Mouse (Mus musculus) embryonic facial prominence, embryonic 14.5 days (tissue): ENCODE measurements around the gene Pdzph1. TPM values are rescaled to one million over a fixed set of nuclear protein-coding genes. Genes with fewer than 3 reads are reported as not detected.

Experiments
- ATAC-seq: fragments of 200-750 bp; cut with Nextera tagmentation; 2 replicates; pipeline ENCODE4 v1.8.0; 2017; ENCODE audit warnings: low read depth, moderate number of reproducible peaks, moderate TSS enrichment
- DNase-seq: peaks from one replicate; pipeline ENCODE4 v3.0.0-alpha.2; 2015; ENCODE audit warnings: low spot score
- H3K27ac ChIP-seq: fragments of 300-500 bp; sonication (generic); replicated peaks from 2 replicates; pipeline ENCODE4 v1.5.1; 2014; ENCODE audit warnings: low read depth, mild to moderate bottlenecking, low read length, moderate library complexity
- H3K27me3 ChIP-seq: fragments of 300-500 bp; sonication (generic); replicated peaks from 2 replicates; pipeline ENCODE4 v1.6.1; 2014; ENCODE audit warnings: low read length; ENCODE audit not compliant: control insufficient read depth, insufficient read depth
- H3K36me3 ChIP-seq: fragments of 300-500 bp; sonication (generic); 2 replicates; pipeline ENCODE4 v1.6.1; 2014; ENCODE audit warnings: low read length, mixed read lengths; ENCODE audit not compliant: control insufficient read depth, insufficient read depth
- H3K4me1 ChIP-seq: fragments of 300-500 bp; sonication (generic); 2 replicates; pipeline ENCODE4 v1.6.1; 2014; ENCODE audit warnings: antibody characterized with exemption, low read length; ENCODE audit not compliant: control insufficient read depth, insufficient read depth
- H3K4me2 ChIP-seq: fragments of 300-500 bp; sonication (generic); 2 replicates; pipeline ENCODE4 v1.6.1; 2014; ENCODE audit warnings: low read depth, mild to moderate bottlenecking, low read length, moderate library complexity, mixed read lengths
- H3K4me3 ChIP-seq: fragments of 300-500 bp; sonication (generic); 2 replicates; pipeline ENCODE4 v1.5.1; 2014; ENCODE audit warnings: low read depth, mild to moderate bottlenecking, low read length
- H3K9ac ChIP-seq: fragments of 300-500 bp; sonication (generic); 2 replicates; pipeline ENCODE4 v1.6.1; 2014; ENCODE audit warnings: low read depth, mild to moderate bottlenecking, low read length, moderate library complexity, mixed read lengths
- H3K9me3 ChIP-seq: fragments of 300-500 bp; sonication (generic); 2 replicates; pipeline ENCODE4 v1.6.1; 2016; ENCODE audit warnings: low read length; ENCODE audit not compliant: control insufficient read depth
- WGBS: fragments of 180-500 bp; shearing (Covaris S2); extraction: QIAGEN DNeasy Blood & Tissue Kit; methylation state at CpG from one replicate; pipeline ENCODE4 v1.1.7; 2014; 5-methylcytosine and 5-hydroxymethylcytosine counted together
- polyA plus RNA-seq: library from polyadenylated mRNA; unstranded; fragments of >200 nt; fragmentation: Nextera tagmentation; extraction: Ambion mirVana; gene quantifications from 2 replicates; pipeline ENCODE4 v1.2.1, GENCODE M21; 2014

Gene Pdzph1
- polyA plus RNA-seq, 1 experiment from 2014 or later = 0.42 TPM

GRCm38 (mm10) chr17:58932279-58932982, 58.7 kb downstream of the Pdzph1 start:
- no peak overlapping the region for H3K9ac ChIP-seq
- no peaks in the 10 kb centered on the region for H3K36me3 ChIP-seq
- no peak overlapping the region for H3K27ac ChIP-seq
- no peaks in the 10 kb centered on the region for H3K4me1 ChIP-seq
- no peaks in the 10 kb centered on the region for H3K27me3 ChIP-seq
- 13% methylated on average over 2 of the region's 2 CpGs for WGBS
- H3K4me3 ChIP-seq = no peak overlapping the region
- H3K4me2 ChIP-seq = no peak overlapping the region
- ATAC-seq (peak; percentile 41; the same call in 1 of the 2 replicates), DNase-seq (peak; percentile 12)
- H3K9me3 ChIP-seq = no peaks in the 10 kb centered on the region

GRCm38 (mm10) chr17:58924754-58925546, 66.2 kb downstream of the Pdzph1 start:
- 73% methylated on average over 10 of the region's 10 CpGs for WGBS
- H3K9ac ChIP-seq = no peak overlapping the region
- no peak overlapping the region for H3K4me2 ChIP-seq
- DNase-seq (no peak), ATAC-seq (no peak)
- H3K27me3 ChIP-seq = no peaks in the 10 kb centered on the region
- no peak overlapping the region for H3K4me3 ChIP-seq
- H3K9me3 ChIP-seq = no peaks in the 10 kb centered on the region
- no peaks in the 10 kb centered on the region for H3K4me1 ChIP-seq
- no peak overlapping the region for H3K27ac ChIP-seq
- H3K36me3 ChIP-seq = no peaks in the 10 kb centered on the region

- Histone ChIP-seq H3K4me3 (no peak overlapping the region), H3K9ac (no peak overlapping the region), H3K4me2 (no peak overlapping the region), H3K9me3 (no peaks in the 10 kb centered on the region), H3K36me3 (no peaks in the 10 kb centered on the region), H3K27ac (no peak overlapping the region), H3K27me3 (no peaks in the 10 kb centered on the region), H3K4me1 (no peaks in the 10 kb centered on the region; the same call in 1 of the 2 replicates)
- DNase-seq = peak; percentile 8
- WGBS = 54% methylated on average over 11 of the region's 11 CpGs
- no peak for ATAC-seq
Measured at GRCm38 (mm10) chr17:58923901-58924476, 67.2 kb downstream of the Pdzph1 start.

GRCm38 (mm10) chr17:58923316-58923866, 67.8 kb downstream of the Pdzph1 start:
- 74% methylated on average over 7 of the region's 7 CpGs for WGBS
- ATAC-seq (no peak), DNase-seq (no peak)
- H3K27ac ChIP-seq = no peak overlapping the region
- H3K4me1 ChIP-seq = no peaks in the 10 kb centered on the region; the same call in 1 of the 2 replicates
- no peak overlapping the region for H3K4me3 ChIP-seq
- no peak overlapping the region for H3K9ac ChIP-seq
- no peak overlapping the region for H3K4me2 ChIP-seq
- H3K27me3 ChIP-seq = no peaks in the 10 kb centered on the region
- H3K36me3 ChIP-seq = no peaks in the 10 kb centered on the region
- H3K9me3 ChIP-seq = no peaks in the 10 kb centered on the region

GRCm38 (mm10) chr17:58922821-58923220, 68.4 kb downstream of the Pdzph1 start:
- H3K9me3 ChIP-seq = no peaks in the 10 kb centered on the region
- no peaks in the 10 kb centered on the region for H3K27me3 ChIP-seq
- no peak overlapping the region for H3K9ac ChIP-seq
- 89% methylated on average over 2 of the region's 2 CpGs for WGBS
- no peak overlapping the region for H3K27ac ChIP-seq
- ATAC-seq = no peak
- H3K4me1 ChIP-seq = no peaks in the 10 kb centered on the region; the same call in 1 of the 2 replicates
- no peak overlapping the region for H3K4me3 ChIP-seq
- DNase-seq = no peak
- H3K4me2 ChIP-seq = no peak overlapping the region
- H3K36me3 ChIP-seq = no peaks in the 10 kb centered on the region

GRCm38 (mm10) chr17:58919927-58920326, 71.2 kb downstream of the Pdzph1 start:
- ATAC-seq (no peak), DNase-seq (no peak)
- H3K36me3 ChIP-seq = no peaks in the 10 kb centered on the region
- no peak overlapping the region for H3K4me2 ChIP-seq
- WGBS = 70% methylated on average over 4 of the region's 4 CpGs
- no peaks in the 10 kb centered on the region; the same call in 1 of the 2 replicates for H3K4me1 ChIP-seq
- H3K9ac ChIP-seq = no peak overlapping the region
- H3K9me3 ChIP-seq = no peaks in the 10 kb centered on the region
- no peaks in the 10 kb centered on the region for H3K27me3 ChIP-seq
- H3K4me3 ChIP-seq = no peak overlapping the region
- no peak overlapping the region for H3K27ac ChIP-seq

- Histone ChIP-seq H3K27me3 (no peaks in the 10 kb centered on the region), H3K4me3 (peak overlapping the region; percentile 14; the same call in 1 of the 2 replicates), H3K9me3 (no peaks in the 10 kb centered on the region), H3K4me1 (no peaks in the 10 kb centered on the region; the same call in 1 of the 2 replicates), H3K27ac (no peak overlapping the region), H3K4me2 (peak overlapping the region; percentile 43), H3K36me3 (no peaks in the 10 kb centered on the region), H3K9ac (no peak overlapping the region)
- DNase-seq (peak; percentile 77), ATAC-seq (peak; percentile 67; the same call in 1 of the 2 replicates)
- WGBS = 3% methylated on average over 8 of the region's 8 CpGs
Measured at GRCm38 (mm10) chr17:58919061-58919460, 72.1 kb downstream of the Pdzph1 start.

- Histone ChIP-seq H3K27ac (no peak overlapping the region), H3K36me3 (no peaks in the 10 kb centered on the region), H3K9ac (no peak overlapping the region), H3K4me2 (no peak overlapping the region), H3K4me1 (no peaks in the 10 kb centered on the region; the same call in 1 of the 2 replicates), H3K9me3 (no peaks in the 10 kb centered on the region), H3K27me3 (no peaks in the 10 kb centered on the region), H3K4me3 (no peak overlapping the region)
- ATAC-seq = no peak
- no peak for DNase-seq
- 82% methylated on average over 3 of the region's 3 CpGs for WGBS
Measured at GRCm38 (mm10) chr17:58918539-58918938, 72.6 kb downstream of the Pdzph1 start.
